Comparison of ENCODE assay signal across 7 mouse cellular contexts in the genomic region with DNA sequence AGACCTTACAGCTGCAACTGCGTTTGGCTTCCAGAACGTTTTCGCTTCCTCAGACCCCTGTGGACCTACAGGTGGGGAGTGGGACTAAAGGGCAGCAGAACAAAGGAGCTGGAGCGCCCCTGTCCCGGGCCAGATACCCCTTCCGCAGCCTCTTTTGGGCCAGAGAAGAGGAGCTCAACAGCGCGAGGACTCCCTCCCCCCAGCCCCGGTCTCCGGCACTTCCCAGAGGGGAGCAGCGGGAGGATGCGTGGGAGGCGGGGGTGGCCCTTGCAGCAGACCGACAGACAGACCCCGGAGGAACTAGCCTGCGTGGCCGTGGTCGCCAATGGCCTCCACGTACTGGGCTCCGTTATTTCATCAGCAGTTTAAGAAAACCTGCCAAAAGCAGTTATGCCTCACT. TPM values are rescaled to one million over a fixed set of nuclear protein-coding genes. Genes with fewer than 3 reads are reported as not detected.
DNase-seq lines count a peak whose midpoint lies in the region; ATAC-seq and TF ChIP-seq lines count a peak whose summit lies in the region.

No protein-coding gene starts in this region.

- no peak overlapping the region for H3K9ac ChIP-seq in lung, embryonic 14.5 days
- H3K9ac ChIP-seq in embryonic facial prominence, embryonic 14.5 days (ENCODE audit: low read depth, low read length), result peak overlapping the region; percentile 61; the same call in 1 of the 2 replicates

- no peak overlapping the region for H3K27ac ChIP-seq in lung, embryonic 14.5 days (ENCODE audit: low read depth)
- H3K27ac ChIP-seq in embryonic facial prominence, embryonic 14.5 days (replicated peaks; ENCODE audit: low read depth, low read length), result no peak overlapping the region
- no peak overlapping the region for H3K27ac ChIP-seq in hindbrain, embryonic 10.5 days

- no peaks in the 10 kb centered on the region for H3K4me1 ChIP-seq in lung, embryonic 14.5 days (ENCODE audit: insufficient read depth)
- peaks cover 3% of the 10 kb centered on the region; the same call in 1 of the 2 replicates for H3K4me1 ChIP-seq in embryonic facial prominence, embryonic 14.5 days (ENCODE audit: control insufficient read depth, insufficient read depth, low read length)
- H3K4me1 ChIP-seq in hindbrain, embryonic 10.5 days (replicated peaks), result peaks cover 5% of the 10 kb centered on the region; the same call in 1 of the 2 replicates

- no peak for DNase-seq in lung, embryonic 14.5 days
- DNase-seq in lung, adult 18-20 months, result no peak
- DNase-seq in adrenal gland, postnatal 14 days, result peak; percentile 24
- DNase-seq in embryonic facial prominence, embryonic 14.5 days (ENCODE audit: low spot score), result peak; percentile 11
- DNase-seq in hindbrain, embryonic 10.5 days (ENCODE audit: low spot score), result peak; percentile 25

- no peaks in the 10 kb centered on the region for H3K36me3 ChIP-seq in lung, embryonic 14.5 days (ENCODE audit: insufficient read depth)
- H3K36me3 ChIP-seq in embryonic facial prominence, embryonic 14.5 days (ENCODE audit: control insufficient read depth, insufficient read depth, low read length), result no peaks in the 10 kb centered on the region
- no peaks in the 10 kb centered on the region for H3K36me3 ChIP-seq in hindbrain, embryonic 10.5 days

- WGBS in lung, embryonic 14.5 days, result 9% methylated on average over 20 of the region's 20 CpGs
- WGBS in embryonic facial prominence, embryonic 14.5 days, result 21% methylated on average over 18 of the region's 20 CpGs
- WGBS in hindbrain, embryonic 10.5 days, result 11% methylated on average over 20 of the region's 20 CpGs

- H3K27me3 ChIP-seq in lung, embryonic 14.5 days (ENCODE audit: insufficient read depth, low read length), result peaks cover 49% of the 10 kb centered on the region
- H3K27me3 ChIP-seq in embryonic facial prominence, embryonic 14.5 days (replicated peaks; ENCODE audit: control insufficient read depth, insufficient read depth, low read length), result peaks cover 51% of the 10 kb centered on the region
- peaks cover 71% of the 10 kb centered on the region for H3K27me3 ChIP-seq in hindbrain, embryonic 10.5 days (ENCODE audit: insufficient read depth, poor library complexity, severe bottlenecking)

- H3K9me3 ChIP-seq in lung, embryonic 14.5 days (ENCODE audit: low read depth, low read length), result no peaks in the 10 kb centered on the region
- H3K9me3 ChIP-seq in embryonic facial prominence, embryonic 14.5 days (ENCODE audit: control insufficient read depth, low read length), result no peaks in the 10 kb centered on the region
- H3K9me3 ChIP-seq in hindbrain, embryonic 10.5 days, result no peaks in the 10 kb centered on the region

- peak overlapping the region; percentile 35 for H3K4me3 ChIP-seq in lung, embryonic 14.5 days (ENCODE audit: low read depth, low read length)
- peak overlapping the region; percentile 44 for H3K4me3 ChIP-seq in embryonic facial prominence, embryonic 14.5 days (ENCODE audit: low read depth, low read length)
- H3K4me3 ChIP-seq in hindbrain, embryonic 10.5 days, result peak overlapping the region; percentile 47

- no peak for TF ChIP-seq CTCF in lung, embryonic 14.5 days (IDR thresholded peaks at IDR 0.05; ENCODE audit: low read depth)

- H3K4me2 ChIP-seq in lung, embryonic 14.5 days, result peak overlapping the region; percentile 57
- H3K4me2 ChIP-seq in embryonic facial prominence, embryonic 14.5 days (ENCODE audit: low read depth, low read length), result peak overlapping the region; percentile 64

- ATAC-seq in lung, embryonic 14.5 days (ENCODE audit: insufficient read depth), result peak; percentile 19; the same call in 1 of the 2 replicates
- ATAC-seq in embryonic facial prominence, embryonic 14.5 days (ENCODE audit: low read depth), result 0 out of 2 replicates have a peak, but pooled peaks have one; percentile 17
- peak; percentile 30; the same call in 1 of the 2 replicates for ATAC-seq in megakaryocyte progenitor cell, adult 5-6 weeks (replicated peaks; ENCODE audit: poor library complexity)
- no peak for ATAC-seq in monocyte, adult 5-6 weeks (replicated peaks; ENCODE audit: insufficient number of reproducible peaks, low FRiP score, low TSS enrichment, poor library complexity, severe bottlenecking)

RNA-seq across cellular contexts. Expression of a gene that starts 0.5 kb away (rescaled TPM):
- polyA plus RNA-seq in lung, embryonic 14.5 days (2014; fragmentation: Nextera tagmentation; extraction: Ambion mirVana), result 0.11 TPM in 1 of 2 replicates, not detected in the other
- 0.56 and 1.1 TPM in 2 replicates for total RNA-seq in adrenal gland, postnatal 14 days (2021)
- polyA plus RNA-seq in embryonic facial prominence, embryonic 14.5 days (2014; fragmentation: Nextera tagmentation; extraction: Ambion mirVana), result 0.97 and 1.2 TPM in 2 replicates
- polyA plus RNA-seq in hindbrain, embryonic 10.5 days (2016; fragmentation: Nextera tagmentation; extraction: Ambion mirVana), result 0.16 TPM in 1 of 2 replicates, not detected in the other
- not detected in 2 replicates for total RNA-seq in megakaryocyte progenitor cell, adult 5-6 weeks (2015)
- not detected in 2 replicates for total RNA-seq in megakaryocyte progenitor cell, adult 5-6 weeks (2017)
- not detected in 3 replicates for total RNA-seq in monocyte, adult 5-6 weeks (2017)

Comparison
In these comparisons a context has a peak if more than half of its experiments do, and no peak if none do; other contexts are left out.
1. DNase-seq: peak in adrenal gland, postnatal 14 days (single experiment), embryonic facial prominence, embryonic 14.5 days (single experiment) and hindbrain, embryonic 10.5 days (single experiment); none in lung, embryonic 14.5 days (single experiment) and lung, adult 18-20 months (0 of 2).
2. Peak in every context shown above with its lines, with median percentiles within 50 percentile points of each other: H3K4me3 ChIP-seq.